Mouse (Mus musculus): ENCODE measurements around the gene Tmtc2. TPM values are rescaled to one million over a fixed set of nuclear protein-coding genes. Genes with fewer than 3 reads are reported as not detected.

Tmtc2 gene
- polyA plus RNA-seq, 1 experiment, result 2.9 TPM

GRCm38 (mm10) chr10:105350301-105350700 lies 223.9 kb downstream of the Tmtc2 start:
- Histone ChIP-seq H3K36me3 (ENCODE audit: control insufficient read depth, insufficient read depth, low read length) (0 out of 2 replicates have a peak, but pooled peaks cover 3% of the 10 kb centered on the region), H3K4me3 (ENCODE audit: low read depth, low read length) (no peak overlapping the region), H3K4me1 (ENCODE audit: control insufficient read depth, insufficient read depth, insufficient read length, low read length) (no peaks in the 10 kb centered on the region; the same call in 1 of the 2 replicates), H3K27ac (ENCODE audit: insufficient read depth, low read depth, low read length) (no peak overlapping the region), H3K27me3 (ENCODE audit: control insufficient read depth, insufficient read depth, low read length) (no peaks in the 10 kb centered on the region)
- 41% methylated on average over 2 of the region's 2 CpGs for WGBS
- TF ChIP-seq POLR2A (IDR thresholded peaks at IDR 0.05; ENCODE audit: low read depth, low read length) (no peak), CTCF (IDR thresholded peaks at IDR 0.05; ENCODE audit: extremely low read depth, insufficient read length, insufficient replicate concordance, low read depth, low read length) (no peak)

GRCm38 (mm10) chr10:105345920-105346319 lies 228.3 kb downstream of the Tmtc2 start:
- WGBS, result 75% methylated on average over 3 of the region's 3 CpGs
- H3K4me3 ChIP-seq (ENCODE audit: low read depth, low read length), result no peak overlapping the region
- no peaks in the 10 kb centered on the region for H3K27me3 ChIP-seq (ENCODE audit: control insufficient read depth, insufficient read depth, low read length)
- H3K36me3 ChIP-seq (ENCODE audit: control insufficient read depth, insufficient read depth, low read length), result 0 out of 2 replicates have a peak, but pooled peaks cover 3% of the 10 kb centered on the region
- no peak overlapping the region for H3K27ac ChIP-seq (ENCODE audit: insufficient read depth, low read depth, low read length)
- TF ChIP-seq CTCF (IDR thresholded peaks at IDR 0.05; ENCODE audit: extremely low read depth, insufficient read length, insufficient replicate concordance, low read depth, low read length) (no peak), POLR2A (IDR thresholded peaks at IDR 0.05; ENCODE audit: low read depth, low read length) (no peak)
- no peaks in the 10 kb centered on the region; the same call in 1 of the 2 replicates for H3K4me1 ChIP-seq (ENCODE audit: control insufficient read depth, insufficient read depth, insufficient read length, low read length)

GRCm38 (mm10) chr10:105332856-105333255 lies 241.4 kb downstream of the Tmtc2 start:
- no peak overlapping the region for H3K27ac ChIP-seq (ENCODE audit: insufficient read depth, low read depth, low read length)
- 91% methylated on average over 2 of the region's 2 CpGs for whole genome bisulfite sequencing
- H3K4me1 ChIP-seq (ENCODE audit: control insufficient read depth, insufficient read depth, insufficient read length, low read length), result no peaks in the 10 kb centered on the region
- H3K27me3 ChIP-seq (ENCODE audit: control insufficient read depth, insufficient read depth, low read length), result no peaks in the 10 kb centered on the region
- no peaks in the 10 kb centered on the region for H3K36me3 ChIP-seq (ENCODE audit: control insufficient read depth, insufficient read depth, low read length)
- no peak overlapping the region for H3K4me3 ChIP-seq (ENCODE audit: low read depth, low read length)
- no peak for TF ChIP-seq POLR2A (IDR thresholded peaks at IDR 0.05; ENCODE audit: low read depth, low read length)
- no peak for TF ChIP-seq CTCF (IDR thresholded peaks at IDR 0.05; ENCODE audit: extremely low read depth, insufficient read length, insufficient replicate concordance, low read depth, low read length)

- WGBS, result 80% methylated on average over 5 of the region's 5 CpGs
- Histone ChIP-seq H3K4me1 (ENCODE audit: control insufficient read depth, insufficient read depth, insufficient read length, low read length) (no peaks in the 10 kb centered on the region), H3K27ac (ENCODE audit: insufficient read depth, low read depth, low read length) (no peak overlapping the region), H3K4me3 (ENCODE audit: low read depth, low read length) (no peak overlapping the region), H3K36me3 (ENCODE audit: control insufficient read depth, insufficient read depth, low read length) (no peaks in the 10 kb centered on the region), H3K27me3 (ENCODE audit: control insufficient read depth, insufficient read depth, low read length) (no peaks in the 10 kb centered on the region)
- TF ChIP-seq CTCF (IDR thresholded peaks at IDR 0.05; ENCODE audit: extremely low read depth, insufficient read length, insufficient replicate concordance, low read depth, low read length) (no peak), POLR2A (IDR thresholded peaks at IDR 0.05; ENCODE audit: low read depth, low read length) (no peak)
Measured at GRCm38 (mm10) chr10:105330327-105330726, 243.9 kb downstream of the Tmtc2 start.

GRCm38 (mm10) chr10:105323646-105324192 lies 250.5 kb downstream of the Tmtc2 start:
- 81% methylated on average over 4 of the region's 4 CpGs for WGBS

GRCm38 (mm10) chr10:105319299-105320057 lies 254.8 kb downstream of the Tmtc2 start:
- H3K36me3 ChIP-seq (ENCODE audit: control insufficient read depth, insufficient read depth, low read length), result peaks cover 4% of the 10 kb centered on the region
- WGBS, result 83% methylated on average over 3 of the region's 3 CpGs

More at GRCm38 (mm10) chr10:105323646-105324192, 250.5 kb downstream of the Tmtc2 start:
- Histone ChIP-seq H3K27ac (ENCODE audit: insufficient read depth, low read depth, low read length) (no peak overlapping the region), H3K36me3 (ENCODE audit: control insufficient read depth, insufficient read depth, low read length) (peaks cover 4% of the 10 kb centered on the region), H3K27me3 (ENCODE audit: control insufficient read depth, insufficient read depth, low read length) (no peaks in the 10 kb centered on the region), H3K4me3 (ENCODE audit: low read depth, low read length) (no peak overlapping the region), H3K4me1 (ENCODE audit: control insufficient read depth, insufficient read depth, insufficient read length, low read length) (no peaks in the 10 kb centered on the region)
- no peak for TF ChIP-seq CTCF (IDR thresholded peaks at IDR 0.05; ENCODE audit: extremely low read depth, insufficient read length, insufficient replicate concordance, low read depth, low read length)
- no peak for TF ChIP-seq POLR2A (IDR thresholded peaks at IDR 0.05; ENCODE audit: low read depth, low read length)

GRCm38 (mm10) chr10:105318869-105319268 lies 255.4 kb downstream of the Tmtc2 start:
- H3K4me3 ChIP-seq (ENCODE audit: low read depth, low read length), result no peak overlapping the region
- H3K36me3 ChIP-seq (ENCODE audit: control insufficient read depth, insufficient read depth, low read length), result peaks cover 4% of the 10 kb centered on the region
- no peaks in the 10 kb centered on the region for H3K4me1 ChIP-seq (ENCODE audit: control insufficient read depth, insufficient read depth, insufficient read length, low read length)
- no peaks in the 10 kb centered on the region for H3K27me3 ChIP-seq (ENCODE audit: control insufficient read depth, insufficient read depth, low read length)
- no peak for TF ChIP-seq POLR2A (IDR thresholded peaks at IDR 0.05; ENCODE audit: low read depth, low read length)
- TF ChIP-seq CTCF (IDR thresholded peaks at IDR 0.05; ENCODE audit: extremely low read depth, insufficient read length, insufficient replicate concordance, low read depth, low read length), result no peak
- H3K27ac ChIP-seq (ENCODE audit: insufficient read depth, low read depth, low read length), result no peak overlapping the region
- 66% methylated on average over 2 of the region's 2 CpGs for WGBS

More at GRCm38 (mm10) chr10:105319299-105320057, 254.8 kb downstream of the Tmtc2 start:
- Histone ChIP-seq H3K27me3 (ENCODE audit: control insufficient read depth, insufficient read depth, low read length) (no peaks in the 10 kb centered on the region), H3K4me3 (ENCODE audit: low read depth, low read length) (no peak overlapping the region), H3K27ac (ENCODE audit: insufficient read depth, low read depth, low read length) (no peak overlapping the region), H3K4me1 (ENCODE audit: control insufficient read depth, insufficient read depth, insufficient read length, low read length) (no peaks in the 10 kb centered on the region)
- no peak for TF ChIP-seq POLR2A (IDR thresholded peaks at IDR 0.05; ENCODE audit: low read depth, low read length)
- no peak for TF ChIP-seq CTCF (IDR thresholded peaks at IDR 0.05; ENCODE audit: extremely low read depth, insufficient read length, insufficient replicate concordance, low read depth, low read length)

Data from small intestine, adult 2 months (tissue).